Mouse (Mus musculus) MEL (cell line): ENCODE data around the gene Dapk1. TPM values are rescaled to one million over a fixed set of nuclear protein-coding genes. Genes with fewer than 3 reads are reported as not detected.

ENCODE experiments used
- DNase-seq: peaks from one replicate; pipeline ENCODE4 v3.0.0; 2011; ENCODE audit warnings: low read depth, low spot score
- H3K27ac ChIP-seq: 2 replicates; pipeline ENCODE4 v1.5.1; 2012; ENCODE audit warnings: low read depth, mild to moderate bottlenecking, control low read depth, low read length, moderate library complexity; ENCODE audit not compliant: control insufficient read depth
- H3K27me3 ChIP-seq, 2 experiments: fragments of 150-350 bp in 1 of 2; sonication (generic) in 1 of 2; 2 replicates each; pipeline ENCODE4 v1.6.1; 2012; ENCODE audit warnings: low read length in 2 of 2, mild to moderate bottlenecking in 2 of 2, improper control_type of control experiment in 1 of 2, moderate library complexity in 1 of 2; ENCODE audit not compliant: insufficient read depth in 2 of 2, control insufficient read depth in 1 of 2
- H3K36me3 ChIP-seq, 2 experiments: 2 replicates each; pipeline ENCODE4 v1.6.1; 2012 to 2014; ENCODE audit warnings: low read length in 2 of 2, improper control_type of control experiment in 1 of 2, inconsistent platforms in 1 of 2, mild to moderate bottlenecking in 1 of 2; ENCODE audit not compliant: insufficient read depth in 2 of 2, control insufficient read depth in 1 of 2
- H3K4me1 ChIP-seq, 2 experiments: fragments of 150-350 bp in 1 of 2; sonication (generic) in 1 of 2; 2 replicates each; pipeline ENCODE4 v1.6.1; 2012; ENCODE audit warnings: low read length in 2 of 2, improper control_type of control experiment in 1 of 2, mild to moderate bottlenecking in 1 of 2; ENCODE audit not compliant: insufficient read depth in 2 of 2, control insufficient read depth in 1 of 2
- H3K4me3 ChIP-seq, 2 experiments: fragments of 150-350 bp in 1 of 2; sonication (generic) in 1 of 2; 2 replicates each; pipeline ENCODE4 v1.5.1; 2012; ENCODE audit warnings: low read depth in 2 of 2, low read length in 2 of 2, mild to moderate bottlenecking in 2 of 2, moderate library complexity in 2 of 2, control low read depth in 1 of 2, improper control_type of control experiment in 1 of 2; ENCODE audit not compliant: control insufficient read depth in 1 of 2, insufficient read depth in 1 of 2
- H3K79me2 ChIP-seq: 2 replicates; pipeline ENCODE4 v1.6.1; 2012; ENCODE audit warnings: mild to moderate bottlenecking, low read length, moderate library complexity; ENCODE audit not compliant: control insufficient read depth, poor library complexity, insufficient read depth
- H3K9ac ChIP-seq: 2 replicates; pipeline ENCODE4 v1.6.1; 2012; ENCODE audit warnings: low read depth, mild to moderate bottlenecking, control low read depth, low read length, moderate library complexity; ENCODE audit not compliant: control insufficient read depth, poor library complexity, severe bottlenecking
- H3K9me3 ChIP-seq: fragments of 150-350 bp; sonication (generic); replicated peaks from 2 replicates; pipeline ENCODE4 v1.6.1; 2012; ENCODE audit warnings: mild to moderate bottlenecking, low read length, improper control_type of control experiment, moderate library complexity; ENCODE audit not compliant: insufficient read depth
- BHLHE40 ChIP-seq: IDR thresholded peaks from 2 replicates; pipeline ENCODE4 v1.6.1; 2012; ENCODE audit warnings: low read depth, mild to moderate bottlenecking, inconsistent platforms, low read length, improper control_type of control experiment, borderline replicate concordance
- EP300 ChIP-seq, 2 experiments: IDR thresholded peaks; 2 replicates each; pipeline ENCODE4 v1.6.1; 2011; ENCODE audit warnings: improper control_type of control experiment in 2 of 2, low read length in 2 of 2, low read depth in 1 of 2, mild to moderate bottlenecking in 1 of 2
- GATA1 ChIP-seq: IDR thresholded peaks from 2 replicates; pipeline ENCODE4 v1.6.1; 2011; ENCODE audit warnings: low read depth, low read length, improper control_type of control experiment
- MYB ChIP-seq: IDR thresholded peaks from 2 replicates; pipeline ENCODE4 v1.6.1; 2011; ENCODE audit warnings: mild to moderate bottlenecking, low read depth, low read length, improper control_type of control experiment
- RAD21 ChIP-seq: IDR thresholded peaks from 2 replicates; pipeline ENCODE4 v1.6.1; 2011; ENCODE audit warnings: mild to moderate bottlenecking, low read depth, low read length, improper control_type of control experiment
- TAL1 ChIP-seq: IDR thresholded peaks from 2 replicates; pipeline ENCODE4 v1.6.1; 2012; ENCODE audit warnings: mild to moderate bottlenecking, inconsistent platforms, low read length, moderate library complexity, mixed read lengths
- TBP ChIP-seq: IDR thresholded peaks from 2 replicates; pipeline ENCODE4 v1.8.0; 2011; ENCODE audit warnings: low read depth, low read length, improper control_type of control experiment
- USF1 ChIP-seq: IDR thresholded peaks from 2 replicates; pipeline ENCODE4 v1.6.1; 2014; ENCODE audit warnings: low read depth, mild to moderate bottlenecking, inconsistent platforms, low read length, improper control_type of control experiment, moderate library complexity
- USF2 ChIP-seq, 2 experiments: IDR thresholded peaks; 2 replicates each; pipeline ENCODE4 v1.6.1; 2011 to 2012; ENCODE audit warnings: improper control_type of control experiment in 2 of 2, low read length in 2 of 2, borderline replicate concordance in 1 of 2, inconsistent platforms in 1 of 2, low read depth in 1 of 2, mild to moderate bottlenecking in 1 of 2; ENCODE audit not compliant: insufficient read depth in 1 of 2
- ZMIZ1 ChIP-seq: IDR thresholded peaks from 2 replicates; pipeline ENCODE4 v1.6.1; 2012; ENCODE audit warnings: low read depth, mild to moderate bottlenecking, inconsistent platforms, low read length, improper control_type of control experiment, moderate library complexity
- ZNF384 ChIP-seq: IDR thresholded peaks from 2 replicates; pipeline ENCODE4 v1.6.1; 2012; ENCODE audit warnings: low read depth, mild to moderate bottlenecking, inconsistent platforms, low read length, improper control_type of control experiment
- polyA plus RNA-seq, 2 experiments: library from polyadenylated mRNA; stranded (reverse) in 1 of 2; unstranded in 1 of 2; fragments of >175 nt in 1 of 2; fragments of >200 nt in 1 of 2; gene quantifications; 2 replicates each; pipeline versions ENCODE4 v1.2.1 to v1.2.4; 2012; ENCODE audit warnings: low replicate concordance in 2 of 2, low read depth in 1 of 2; ENCODE audit not compliant: insufficient read length in 2 of 2, insufficient read depth in 1 of 2, missing spikeins in 1 of 2
- total RNA-seq: library from RNA; depleted of rRNA; stranded (reverse); fragments of 300-350 nt; gene quantifications from 2 replicates; pipeline ENCODE4 v1.2.3, GENCODE M21; 2012

Gene Dapk1
- total and polyA plus RNA-seq, 3 experiments, result 5.1 to 8.2 TPM; not detected in 1

DNA sequence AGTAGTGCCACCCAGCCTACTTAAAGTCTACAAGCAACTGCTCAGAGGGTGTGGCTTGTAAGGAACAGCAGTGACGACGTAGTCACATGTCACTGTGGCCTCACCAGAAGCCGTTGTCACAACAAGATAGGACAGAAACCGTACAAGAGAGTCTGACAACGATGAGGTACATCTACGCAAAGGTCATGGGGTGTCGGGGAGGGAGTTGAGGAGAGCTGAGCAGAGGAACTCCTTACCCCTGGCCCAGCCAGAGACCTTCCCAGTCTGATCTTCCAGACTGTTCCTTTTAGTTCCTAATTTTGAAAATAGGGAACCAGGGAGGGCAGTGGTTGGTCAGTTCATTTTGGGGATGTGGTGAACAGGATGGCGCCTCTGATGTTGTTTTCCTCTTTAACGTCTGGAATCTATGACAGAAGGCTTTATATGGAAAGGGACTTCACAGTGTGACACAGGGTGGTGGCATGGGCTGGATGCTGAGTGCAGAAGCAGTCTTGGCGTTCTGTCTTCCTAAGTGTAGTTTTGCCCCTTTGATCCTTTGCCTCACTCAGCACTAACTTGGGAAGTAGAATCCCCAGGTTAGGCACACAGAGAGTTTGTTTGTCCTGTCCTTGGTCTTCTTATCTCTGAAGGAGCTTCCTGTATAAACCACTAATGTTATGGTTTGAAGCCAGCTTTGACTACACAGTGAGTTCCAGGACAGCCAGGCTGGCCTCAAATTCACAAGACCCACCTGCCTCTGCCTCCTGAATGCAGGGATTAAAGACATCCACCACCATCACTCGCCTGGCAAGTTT is 71.3 kb downstream of the Dapk1 start (continued):
- TF ChIP-seq MYB, result no peak
- TF ChIP-seq ZMIZ1, result peak; percentile 35; the same call in 1 of the 2 replicates
- 0 out of 2 replicates have a peak, but pooled peaks have one; percentile 14 for TF ChIP-seq ZNF384

DNA sequence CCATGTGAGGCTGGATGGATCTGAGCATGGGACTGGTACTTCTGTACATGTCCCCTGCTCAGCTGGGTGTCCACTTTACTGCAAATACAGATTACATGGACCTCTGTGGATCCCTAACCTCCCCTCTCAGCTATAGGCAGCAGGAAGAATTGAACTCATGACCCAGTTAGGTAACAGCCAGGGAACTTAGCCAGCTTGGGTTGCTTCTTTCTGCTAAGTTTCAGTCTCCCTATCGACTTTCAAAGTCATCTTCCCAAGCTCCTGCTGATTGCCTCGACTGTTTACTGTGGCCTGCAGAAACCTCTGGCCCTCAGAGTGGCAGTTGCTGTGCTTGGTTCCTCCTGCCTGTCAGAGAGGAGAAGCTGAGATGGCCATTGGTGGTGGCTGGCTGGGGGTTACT is 72.6 kb downstream of the Dapk1 start:
- no peak overlapping the region for H3K9ac ChIP-seq
- H3K9me3 ChIP-seq, result no peaks in the 10 kb centered on the region
- no peaks in the 10 kb centered on the region for H3K79me2 ChIP-seq
- TF ChIP-seq BHLHE40 (no peak), EP300 (IDR thresholded peaks at IDR 0.05; ENCODE audit: low read depth in 1 of 2, low read length in 2 of 2) (peak in 1 of 2 experiments; percentile 28; a peak in 2 of 4 replicates)
- peak overlapping the region; percentile 49 for H3K27ac ChIP-seq
- peak overlapping the region in 1 of 2 experiments; percentile 11; a peak in 1 of 4 replicates for H3K4me3 ChIP-seq
- DNase-seq, result peak; percentile 66
- H3K27me3 ChIP-seq, result no peaks in the 10 kb centered on the region
- peaks cover 0 to 28% of the 10 kb centered on the region in 2 experiments; a peak in 2 of 4 replicates for H3K36me3 ChIP-seq
- peaks cover 24 to 43% of the 10 kb centered on the region in 2 experiments for H3K4me1 ChIP-seq

DNA sequence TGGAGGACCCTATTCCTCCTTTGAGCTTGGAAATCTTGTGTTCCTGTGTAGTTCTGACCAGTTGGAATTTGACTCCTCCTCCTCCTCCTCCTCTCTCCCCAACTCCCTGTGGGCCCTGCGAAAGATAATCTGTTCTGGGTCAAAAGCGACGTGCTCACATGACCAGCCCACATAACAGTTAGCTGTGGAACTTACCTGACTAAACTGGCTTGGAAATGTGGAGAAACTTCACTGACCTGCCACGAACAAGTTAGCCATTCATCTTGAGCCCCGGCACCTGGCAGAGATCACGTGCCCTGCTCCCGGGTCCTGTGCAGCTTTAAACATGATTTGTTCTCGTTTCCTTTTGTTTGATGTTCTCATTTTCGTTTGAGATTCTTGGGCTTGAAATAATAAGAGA is 73.2 kb downstream of the Dapk1 start:
- H3K9ac ChIP-seq, result no peak overlapping the region
- H3K36me3 ChIP-seq, result peaks cover 0 to 28% of the 10 kb centered on the region in 2 experiments; a peak in 2 of 4 replicates
- no peak overlapping the region for H3K4me3 ChIP-seq
- no peaks in the 10 kb centered on the region for H3K9me3 ChIP-seq
- TF ChIP-seq TAL1 (no peak), TBP (no peak), RAD21 (no peak), USF2 (IDR thresholded peaks at IDR 0.05; ENCODE audit: borderline replicate concordance in 1 of 2, insufficient read depth in 1 of 2, low read depth in 1 of 2, low read length in 2 of 2) (0 out of 4 replicates have a peak, but pooled peaks of 1 of the 2 experiments have one; percentile 31), USF1 (peak; percentile 69; the same call in 1 of the 2 replicates), EP300 (IDR thresholded peaks at IDR 0.05; ENCODE audit: low read depth in 1 of 2, low read length in 2 of 2) (peak in 1 of 2 experiments; percentile 3; a peak in 1 of 4 replicates), GATA1 (no peak)
- H3K79me2 ChIP-seq, result no peaks in the 10 kb centered on the region
- DNase-seq, result peak; percentile 20
- H3K27me3 ChIP-seq, result no peaks in the 10 kb centered on the region
- H3K4me1 ChIP-seq, result peaks cover 24 to 43% of the 10 kb centered on the region in 2 experiments
- peak overlapping the region; percentile 49 for H3K27ac ChIP-seq
